Mouse (Mus musculus) T-helper 2 cell (primary cell): ENCODE results near the gene Vwce.

ENCODE experiments used
- in situ Hi-C: fragments of 300-600 bp; cut with MboI, MseI; formaldehyde crosslinking; loops from one replicate; pipeline ENCODE4 v1.15.1; 2025; ENCODE audit warnings: high pct_unique_total_duplicates

Vwce gene

DNA sequence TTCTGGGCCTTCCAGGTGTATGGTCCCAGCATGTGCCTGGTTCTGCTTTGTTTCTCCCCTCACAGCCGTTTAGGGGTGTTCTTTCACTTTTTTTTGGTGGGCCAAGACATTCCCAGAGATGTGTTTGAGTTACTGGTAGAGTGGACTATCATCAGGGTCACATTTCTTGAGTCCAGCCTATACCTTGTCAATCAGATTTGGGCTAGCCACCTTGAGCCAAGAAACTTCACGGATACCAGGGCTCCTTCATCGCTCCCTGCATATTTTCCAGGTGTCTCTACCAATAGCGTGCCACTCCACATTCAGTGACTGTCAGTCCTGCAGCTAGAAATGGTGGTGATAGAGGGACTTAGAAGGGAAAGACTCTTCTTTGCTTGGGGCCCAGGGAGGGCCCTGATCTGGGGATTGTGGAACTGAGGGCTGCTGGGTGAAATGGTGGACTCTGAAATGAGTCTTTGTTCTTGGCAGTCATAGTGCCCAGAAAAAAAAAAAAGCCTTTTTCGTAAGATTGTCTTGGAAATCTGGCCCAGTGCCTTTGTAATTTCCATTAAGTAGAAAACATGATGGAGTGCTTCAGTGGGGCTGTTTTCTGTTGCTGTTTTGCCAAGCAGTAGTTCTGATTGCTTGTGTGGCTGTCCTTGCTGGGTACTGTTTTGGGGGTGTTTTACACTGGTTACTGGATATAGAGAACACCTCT is 55.6 kb downstream of the Vwce start:
- in situ Hi-C loops = no loop called here

DNA sequence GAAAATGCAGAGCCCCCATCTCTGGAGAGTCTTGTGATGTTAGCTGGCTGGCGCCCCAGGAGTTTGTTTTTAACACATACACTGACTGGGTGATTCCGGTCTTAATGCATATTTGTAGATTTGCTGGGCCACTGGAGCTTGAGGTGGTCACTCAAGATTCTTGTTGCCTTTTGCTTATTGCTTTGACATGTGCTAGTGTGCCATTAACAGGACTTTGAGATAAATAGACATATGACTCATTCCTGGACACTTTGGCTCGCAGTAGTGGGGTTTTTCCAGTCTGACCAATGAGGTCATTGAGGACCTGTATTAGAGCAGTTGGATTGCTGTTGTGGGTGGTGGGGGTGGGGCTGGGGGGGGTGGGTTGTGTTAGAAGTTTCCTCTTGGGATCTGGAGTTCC is 56.3 kb downstream of the Vwce start:
- in situ Hi-C loops = no loop called here

DNA sequence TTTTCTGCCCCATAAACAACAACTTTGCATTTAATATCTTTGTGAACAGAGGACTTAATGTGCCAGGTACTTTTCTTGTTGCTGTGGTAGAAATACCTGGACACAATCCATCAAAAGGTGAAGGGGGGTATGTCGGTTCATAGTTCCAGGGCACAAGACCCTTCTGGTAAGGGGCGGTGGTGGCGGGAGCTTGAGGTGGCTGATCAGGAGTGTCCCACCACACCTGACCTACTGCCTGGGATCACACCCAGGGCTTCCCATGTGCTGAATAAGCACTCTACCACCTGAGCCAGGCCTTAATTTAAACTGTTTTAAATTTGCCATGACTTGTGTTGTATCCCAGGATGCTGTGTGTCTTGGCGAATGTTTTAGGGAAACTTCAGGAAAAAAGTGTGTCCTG is 57.1 kb downstream of the Vwce start:
- in situ Hi-C loops = no loop called here

DNA sequence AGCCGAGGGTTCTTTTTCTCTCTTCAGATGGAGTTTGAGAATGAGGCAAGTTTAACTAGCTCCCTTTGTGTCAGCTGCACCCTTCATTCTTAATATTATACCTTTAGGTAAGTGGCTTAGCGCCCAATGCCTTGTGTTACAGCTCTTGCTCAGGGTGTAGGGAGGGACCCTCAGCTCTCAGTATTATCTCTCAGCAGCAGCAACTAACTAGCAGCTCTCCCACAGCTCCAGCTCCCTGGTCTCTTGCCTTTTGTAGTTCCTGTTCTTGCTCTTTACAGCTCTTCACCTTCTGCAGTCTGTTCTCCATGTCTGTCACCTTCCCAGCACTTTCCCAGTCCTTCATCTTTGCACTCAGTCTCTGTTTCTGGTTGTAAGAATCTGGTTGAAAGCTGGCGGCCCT is 57.6 kb downstream of the Vwce start:
- in situ Hi-C loops = no loop called here

DNA sequence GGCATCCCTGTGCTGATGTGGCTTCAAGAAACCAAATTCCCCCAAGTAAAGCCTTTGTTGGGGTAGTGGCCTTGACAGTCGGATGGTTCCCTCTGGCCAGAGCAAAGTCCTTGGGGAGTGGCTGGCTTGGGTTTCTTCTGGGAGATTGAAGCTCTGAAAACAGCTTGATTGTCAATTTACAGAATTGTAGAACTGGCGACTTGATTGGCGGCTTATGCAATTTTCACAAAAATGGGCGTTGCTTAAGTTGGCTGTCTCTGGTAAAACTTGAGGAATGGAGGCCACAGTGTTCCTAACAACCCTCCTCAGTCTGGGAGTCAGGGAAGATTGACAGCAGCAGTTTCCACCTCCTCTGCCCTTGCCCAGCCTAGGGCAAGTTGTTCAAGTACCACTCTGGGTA is 58.3 kb downstream of the Vwce start:
- in situ Hi-C loops = no loop called here

DNA sequence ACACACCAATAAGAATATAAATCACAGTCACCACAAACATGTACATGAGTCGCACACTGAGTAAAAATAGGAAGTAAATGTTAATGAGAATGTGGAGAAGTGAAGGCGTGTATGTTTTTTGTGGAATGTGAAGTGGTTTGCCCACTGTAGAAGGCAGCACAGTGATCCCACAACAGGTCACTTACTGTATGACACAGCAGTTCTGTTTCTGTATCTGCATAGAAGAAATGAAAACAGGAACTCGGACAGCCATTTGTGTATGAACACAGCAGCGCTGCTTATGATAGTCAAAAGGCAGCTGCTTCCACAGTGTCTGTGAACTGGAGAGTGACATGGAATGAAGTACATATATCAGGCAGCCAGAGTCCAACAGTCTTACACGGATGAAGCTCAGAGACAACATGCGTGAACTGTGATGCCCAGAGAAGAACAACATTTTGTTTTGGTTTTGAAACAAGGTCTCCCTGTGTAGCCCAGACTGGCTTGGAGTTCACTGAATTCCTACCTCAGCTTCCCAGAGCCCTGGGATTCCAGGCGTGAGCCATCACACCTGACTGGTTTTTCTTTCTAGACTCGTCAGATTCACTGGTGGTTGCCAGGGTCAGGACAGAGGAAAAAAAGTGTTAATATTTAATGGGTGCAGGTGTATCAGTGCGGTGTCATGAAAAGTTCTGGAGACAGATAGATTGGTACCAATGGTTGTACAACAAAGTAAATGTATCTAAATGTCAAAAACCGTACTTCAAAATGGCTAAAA is 60.1 kb downstream of the Vwce start:
- in situ Hi-C loops = no loop called here

DNA sequence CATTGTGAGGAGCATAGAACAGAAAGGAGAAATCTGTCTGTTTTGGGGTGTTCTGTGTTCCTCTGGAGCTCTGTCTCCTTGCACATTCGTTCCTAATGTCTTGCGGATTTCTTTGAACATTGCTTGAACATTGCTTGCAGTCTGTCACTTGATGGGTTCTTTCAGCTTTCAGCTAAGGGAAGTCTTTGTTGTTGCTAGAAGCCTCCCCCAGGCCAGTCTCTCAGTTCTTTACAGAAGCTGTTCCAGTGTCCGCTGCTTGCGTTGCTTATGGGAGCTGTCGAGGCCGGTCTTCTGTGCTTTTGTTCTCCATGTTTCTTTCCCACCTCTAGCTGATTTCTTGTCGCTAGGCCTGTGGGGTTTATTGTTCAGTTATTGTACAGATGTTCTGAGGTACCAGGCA is 61.8 kb downstream of the Vwce start:
- in situ Hi-C loops = loop anchor here (5.0 kb wide), 1 partner anchor 68 kb away; no protein-coding TSS in a partner anchor

DNA sequence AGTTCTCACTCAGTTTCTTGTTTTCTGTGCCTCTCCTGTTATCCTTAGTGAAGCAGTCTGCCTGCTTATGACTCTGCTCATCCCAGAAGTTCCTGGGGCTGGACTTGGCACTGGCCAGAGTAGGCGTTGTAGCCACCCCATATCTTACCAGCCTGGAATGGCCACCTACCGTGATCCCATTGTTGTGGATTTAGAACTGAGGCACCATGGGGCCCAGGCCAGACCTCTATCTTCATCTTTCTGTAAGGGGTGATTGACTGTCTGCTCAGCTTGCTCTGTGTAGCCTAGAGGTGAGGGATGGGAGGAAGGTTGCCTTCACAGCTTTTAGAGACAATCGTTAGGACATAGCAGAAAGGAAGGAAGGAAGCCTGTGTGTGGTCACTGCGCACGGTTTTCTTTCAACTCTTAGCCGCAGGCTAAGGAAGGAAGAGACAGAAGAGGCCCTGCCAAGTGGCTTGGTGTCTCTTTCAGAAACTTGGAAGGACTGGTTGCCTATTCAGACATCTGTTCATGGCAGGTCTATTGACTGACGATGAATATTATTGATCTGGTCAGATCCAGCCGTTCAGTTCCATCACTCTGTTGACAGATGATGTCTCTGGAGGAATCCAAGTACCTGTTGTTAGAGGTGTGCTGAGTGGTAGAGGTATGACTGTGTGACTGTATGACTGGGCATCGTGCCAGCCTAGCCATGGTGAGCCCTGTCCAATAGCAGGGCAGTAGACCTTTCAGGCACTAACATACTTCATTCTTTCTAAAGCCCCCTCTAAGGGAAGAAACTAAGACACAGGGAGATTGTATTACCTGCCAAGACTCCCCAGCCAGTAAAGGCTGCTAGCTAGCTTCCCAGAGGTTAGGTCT is 64.3 kb downstream of the Vwce start:
- in situ Hi-C loops = loop anchor here (5.0 kb wide), 1 partner anchor 71 kb away; no protein-coding TSS in a partner anchor

DNA sequence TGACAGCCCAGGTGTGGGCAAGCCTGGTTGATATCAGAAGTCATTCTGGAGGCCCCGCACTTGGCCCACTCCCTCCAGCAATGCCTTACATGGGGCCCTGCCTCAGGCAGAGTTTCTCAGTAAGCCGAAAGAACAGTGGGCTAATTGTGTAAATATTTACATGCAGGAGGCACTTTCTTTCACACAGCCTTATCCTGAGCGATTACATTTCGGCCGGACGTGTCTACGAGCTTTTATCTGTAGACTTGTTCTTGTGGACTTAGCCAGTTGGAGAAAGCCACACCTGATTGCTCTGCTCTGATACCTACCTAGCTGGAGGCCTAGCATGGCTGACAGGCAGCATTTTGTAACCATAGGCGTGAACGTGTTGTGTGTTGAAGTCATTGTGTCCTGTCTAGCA is 65.8 kb downstream of the Vwce start:
- in situ Hi-C loops = loop anchor here (5.0 kb wide), 1 partner anchor 73 kb away; no protein-coding TSS in a partner anchor

DNA sequence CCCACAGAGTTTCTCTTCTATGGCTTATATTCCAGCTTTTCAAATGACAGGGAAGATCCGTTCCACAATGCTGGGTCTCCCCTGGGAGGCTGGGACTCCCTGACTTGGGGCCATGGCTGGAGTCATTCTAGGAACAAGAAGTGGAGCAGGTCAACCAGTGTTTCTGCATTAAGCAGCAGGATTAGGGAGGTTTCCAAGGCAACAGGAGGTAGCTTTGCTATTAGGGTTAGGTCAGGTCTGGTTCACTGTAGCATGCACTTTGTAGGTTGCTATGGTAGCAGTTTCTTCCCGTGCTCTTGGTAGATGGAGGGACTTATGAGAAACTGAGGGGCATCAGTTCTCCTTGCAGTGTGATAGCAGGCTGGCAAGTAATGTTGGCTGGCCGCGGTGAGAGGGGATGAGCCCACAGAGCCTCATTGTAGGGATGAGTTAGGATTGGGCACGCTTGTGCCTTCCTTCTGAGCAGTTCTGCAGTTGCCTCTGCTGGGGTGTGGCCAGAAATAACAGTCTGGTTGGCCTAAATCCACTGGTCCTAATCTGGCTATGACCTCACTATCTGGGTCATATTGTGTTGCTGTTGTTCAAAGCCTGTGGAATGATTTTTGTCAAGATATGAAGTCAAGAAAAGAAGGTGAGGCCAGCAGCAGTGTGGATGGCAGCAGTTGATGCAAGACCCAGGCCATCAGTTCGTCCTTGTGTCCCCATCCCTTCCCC is 67.2 kb downstream of the Vwce start:
- in situ Hi-C loops = no loop called here

DNA sequence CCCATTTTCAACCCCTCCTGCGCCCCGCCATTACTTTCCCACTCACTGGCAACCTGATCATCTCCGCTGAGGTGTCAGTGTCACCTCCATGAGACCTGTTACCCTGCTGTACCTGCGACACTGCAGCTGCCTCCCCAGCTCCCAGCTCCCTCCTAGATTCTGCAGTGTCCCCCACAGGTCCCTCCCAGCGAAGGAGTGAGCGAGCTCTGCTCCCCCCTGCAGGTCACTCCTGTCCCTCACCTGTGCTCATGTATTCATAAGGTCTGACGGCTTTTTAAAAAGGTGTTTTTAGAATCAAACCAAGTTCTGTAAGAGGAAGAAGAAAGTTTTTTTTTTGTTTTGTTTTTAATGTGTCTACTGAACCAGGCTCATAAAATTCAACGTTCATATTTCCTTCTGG is 68.1 kb downstream of the Vwce start:
- in situ Hi-C loops = no loop called here

DNA sequence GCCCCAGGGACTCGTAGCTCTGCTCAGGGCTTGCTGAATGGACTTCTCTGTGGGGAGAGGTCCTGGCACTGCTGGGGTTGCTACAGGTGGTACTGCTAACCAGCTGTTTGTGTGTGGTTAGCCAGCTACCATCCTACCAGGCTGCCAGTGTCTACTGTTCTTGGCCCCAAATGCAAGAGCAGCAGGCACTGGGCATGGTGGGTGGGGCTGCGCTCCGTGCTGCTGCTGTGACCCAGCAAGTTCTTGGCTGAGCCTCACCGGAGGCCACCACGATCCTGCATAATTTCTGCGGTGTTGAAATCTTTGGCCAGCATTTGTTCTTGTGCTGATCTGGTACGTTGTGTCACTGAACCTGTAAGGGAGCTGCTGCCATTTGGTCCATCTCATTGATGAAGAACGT is 69.5 kb downstream of the Vwce start:
- in situ Hi-C loops = no loop called here

DNA sequence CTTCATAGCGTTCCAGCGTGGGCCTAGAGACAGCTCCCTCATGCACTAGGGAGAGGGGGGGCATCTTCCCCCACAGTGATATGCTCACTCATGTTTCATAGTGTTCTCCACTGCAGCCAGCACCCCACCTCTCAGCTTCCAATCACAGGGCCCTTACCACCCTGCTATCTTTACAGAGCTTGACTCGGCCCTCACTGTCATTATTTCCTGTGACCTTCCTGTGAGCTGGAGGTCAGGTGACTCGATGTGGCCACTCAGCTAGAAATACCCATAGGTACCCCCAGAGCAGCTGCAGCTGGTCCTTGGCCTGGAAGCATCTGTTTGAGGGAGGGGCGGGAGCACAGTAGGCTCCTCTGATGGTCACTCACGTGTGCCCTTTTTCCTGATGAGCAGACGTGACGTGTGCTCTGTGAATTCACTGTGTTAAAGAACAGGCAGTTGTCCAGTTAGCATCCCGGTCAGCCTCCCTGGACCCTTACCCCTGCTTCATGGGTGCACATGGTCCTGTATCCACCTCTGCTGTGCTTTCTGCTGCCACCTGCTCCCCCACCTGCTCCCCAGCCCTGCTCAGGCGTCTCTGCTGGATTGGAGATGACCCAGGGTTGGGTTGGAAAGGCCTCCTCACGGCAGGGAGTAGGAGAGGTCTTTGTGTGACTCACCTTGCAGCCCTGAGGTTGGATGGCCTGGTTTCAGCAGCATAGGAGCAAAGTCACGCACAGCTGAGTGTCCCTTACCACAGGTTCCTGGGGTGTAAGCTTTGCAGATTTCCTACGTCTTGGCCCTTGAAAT is 73.3 kb downstream of the Vwce start:
- in situ Hi-C loops = no loop called here

DNA sequence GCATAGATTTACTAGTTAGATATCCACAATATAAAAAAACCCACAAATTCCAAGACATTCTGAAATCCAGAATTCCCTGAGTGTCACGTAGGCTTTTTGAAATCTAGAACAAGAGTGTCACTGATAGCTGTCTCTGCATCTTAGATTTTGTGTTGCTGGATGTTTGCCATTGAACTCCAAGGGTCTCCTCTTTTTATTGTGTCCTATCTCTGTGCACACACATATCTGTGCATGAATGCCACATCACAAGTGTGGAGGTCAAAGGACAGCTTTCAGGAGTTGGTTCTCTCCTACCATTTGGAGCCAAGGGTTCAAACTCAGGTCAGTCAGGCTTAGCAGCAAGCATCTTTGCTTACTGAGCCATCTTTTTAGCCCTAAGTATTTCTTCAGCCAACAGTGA is 73.9 kb downstream of the Vwce start:
- in situ Hi-C loops = no loop called here

DNA sequence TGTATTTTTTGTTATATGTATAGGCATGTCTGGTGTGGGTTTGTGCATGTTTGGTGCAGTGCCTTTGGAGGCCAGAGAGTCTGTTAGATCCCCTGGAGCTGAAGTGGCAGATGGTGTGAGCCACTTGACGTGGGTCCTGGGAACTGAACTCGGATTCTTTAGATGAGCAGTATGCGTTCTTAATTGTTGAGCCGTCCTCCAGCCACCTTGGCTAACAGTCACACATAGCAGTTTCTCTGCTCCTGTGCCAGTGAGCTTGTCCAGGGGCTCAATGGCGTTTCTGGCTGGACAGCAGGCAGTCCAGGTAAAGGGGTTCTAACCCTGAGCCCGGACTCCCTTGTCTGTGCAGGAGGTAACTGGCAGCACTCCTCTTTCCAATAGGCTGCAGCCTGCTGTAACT is 74.9 kb downstream of the Vwce start:
- in situ Hi-C loops = no loop called here

DNA sequence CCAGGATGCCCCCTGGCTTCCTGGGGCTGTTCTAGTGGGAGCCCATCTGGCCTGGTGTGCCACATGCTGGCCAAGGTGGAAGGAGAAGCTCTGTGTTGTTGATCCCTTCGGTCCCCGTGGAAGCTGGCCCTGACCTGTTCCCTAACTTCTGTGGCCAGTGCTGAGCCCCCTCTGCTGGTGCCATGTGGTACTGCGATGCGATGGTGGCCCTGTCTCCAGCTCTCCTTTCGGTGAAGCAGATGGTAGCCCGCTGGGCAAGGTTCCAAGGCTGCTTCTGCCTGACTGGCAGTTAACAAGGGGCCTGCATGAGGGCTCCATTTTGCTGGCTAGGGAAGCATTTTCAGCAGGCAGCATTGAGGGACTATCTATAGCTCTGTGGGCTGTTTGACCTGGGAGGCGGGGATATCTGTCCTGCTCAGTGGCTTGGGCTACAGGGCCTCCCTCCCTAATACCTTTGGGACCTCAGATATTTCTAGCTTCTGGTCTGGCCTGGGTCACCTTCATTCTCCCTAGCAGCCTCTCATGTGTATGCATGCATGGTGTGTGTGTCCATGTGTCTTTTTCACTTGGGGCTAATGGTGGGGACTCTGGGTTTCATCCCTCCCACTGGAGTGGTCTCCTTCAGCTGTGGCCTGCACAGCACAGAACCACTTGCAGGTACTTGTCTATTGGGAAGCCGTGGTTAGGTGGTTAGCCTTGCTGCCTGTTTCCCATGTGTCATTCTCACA is 75.5 kb downstream of the Vwce start:
- in situ Hi-C loops = loop anchor here (5.0 kb wide), 1 partner anchor 32 kb away; the partner anchor contains the start of gene Pga5

DNA sequence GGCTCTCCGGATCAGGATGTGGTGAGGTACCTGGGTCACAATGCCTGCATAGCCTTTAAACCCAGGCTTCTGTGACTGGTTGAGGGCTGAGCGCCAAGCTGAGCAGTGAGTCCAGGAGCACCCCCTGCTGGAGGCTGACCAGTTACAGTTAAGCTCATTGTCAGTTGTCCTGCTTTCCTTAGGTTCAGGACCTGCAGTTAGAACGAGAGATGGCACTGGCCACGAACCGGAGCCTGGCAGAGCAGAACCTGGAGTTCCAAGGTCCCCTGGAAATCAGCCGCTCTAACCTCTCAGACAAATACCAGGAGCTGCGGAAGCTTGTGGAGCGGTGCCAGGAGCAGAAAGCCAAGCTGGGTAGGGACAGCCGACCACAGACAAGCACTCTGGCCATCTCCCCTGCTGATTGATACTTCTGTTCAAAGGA is 76.1 kb downstream of the Vwce start:
- in situ Hi-C loops = loop anchor here (5.0 kb wide), 1 partner anchor 33 kb away; the partner anchor contains the start of gene Pga5

DNA sequence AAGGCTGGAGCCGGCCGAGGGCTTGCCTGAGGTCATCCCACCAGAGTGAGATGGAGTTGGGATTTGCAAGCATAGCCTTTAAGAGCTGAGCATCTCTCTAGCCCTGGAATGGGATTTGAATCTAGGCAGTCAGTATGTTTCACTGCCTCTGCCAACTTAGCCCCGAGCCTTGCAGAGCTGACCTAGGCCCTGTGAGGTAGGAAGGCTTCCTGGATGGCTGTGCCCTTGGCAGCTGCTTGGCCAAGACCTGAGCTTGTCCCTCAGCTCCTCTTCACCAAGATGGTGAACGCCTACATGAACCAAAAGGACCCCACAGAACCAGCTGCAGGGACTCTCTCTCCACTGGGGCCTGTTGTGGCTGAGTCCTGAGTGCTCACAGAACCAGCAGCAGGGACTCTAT is 76.7 kb downstream of the Vwce start:
- in situ Hi-C loops = loop anchor here (5.0 kb wide), 1 partner anchor 33 kb away; the partner anchor contains the start of gene Pga5

DNA sequence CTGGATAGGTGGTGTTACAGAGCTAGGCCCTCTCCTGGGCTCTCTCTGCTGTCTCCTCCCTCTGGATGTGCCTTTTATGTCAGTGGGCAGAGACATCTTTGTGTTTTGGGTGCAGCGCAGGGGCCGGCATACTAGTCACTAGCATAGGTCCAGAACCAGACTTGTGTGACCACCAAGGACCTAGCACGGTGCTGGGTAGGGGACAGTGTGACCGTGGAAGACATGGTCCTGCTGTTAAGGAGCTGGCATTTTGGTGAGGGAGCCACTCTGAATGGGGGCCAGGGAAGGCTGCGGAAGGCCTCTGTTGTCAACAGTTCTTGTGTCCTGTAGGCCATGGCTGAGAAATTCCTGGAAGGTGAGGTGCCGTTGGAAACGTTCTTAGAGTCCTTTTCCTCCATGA is 78.2 kb downstream of the Vwce start:
- in situ Hi-C loops = loop anchor here (5.0 kb wide), 1 partner anchor 35 kb away; the partner anchor contains the start of gene Pga5

DNA sequence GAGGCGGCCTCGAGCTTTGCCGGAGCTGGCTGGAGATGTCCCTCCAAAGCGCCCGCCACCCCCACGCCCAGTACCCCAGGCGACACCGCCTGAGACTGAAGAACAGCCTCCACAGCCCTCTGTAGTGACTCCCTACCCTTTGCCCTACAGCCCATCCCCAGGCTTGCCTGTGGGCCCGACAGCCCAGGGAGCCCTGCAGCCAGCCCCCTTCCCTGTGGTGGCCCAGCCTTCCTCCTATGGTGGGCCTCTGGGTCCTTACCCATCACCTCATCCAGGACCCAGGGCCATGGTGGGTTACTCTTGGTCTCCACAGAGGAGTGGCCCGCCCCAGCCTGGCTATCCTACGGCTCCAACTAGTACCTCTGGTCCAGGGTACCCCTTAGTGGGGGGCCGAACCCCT is 78.6 kb downstream of the Vwce start:
- in situ Hi-C loops = loop anchor here (5.0 kb wide), 1 partner anchor 35 kb away; the partner anchor contains the start of gene Pga5
